Mouse (Mus musculus) hindbrain, embryonic 16.5 days (tissue): ENCODE measurements around the gene Knl1. TPM values are rescaled to one million over a fixed set of nuclear protein-coding genes. Genes with fewer than 3 reads are reported as not detected.

ENCODE experiments used
- ATAC-seq: fragments of 200-750 bp; cut with Nextera tagmentation; 2 replicates; pipeline ENCODE4 v1.8.0; 2017; ENCODE audit warnings: moderate TSS enrichment, moderate library complexity
- H3K27ac ChIP-seq: fragments of 300-500 bp; sonication (generic); 2 replicates; pipeline ENCODE4 v1.5.1; 2014; ENCODE audit warnings: low read depth, mild to moderate bottlenecking, control low read depth, low read length, moderate library complexity
- H3K27me3 ChIP-seq: fragments of 300-500 bp; sonication (generic); replicated peaks from 2 replicates; pipeline ENCODE4 v1.6.1; 2014; ENCODE audit warnings: low read length; ENCODE audit not compliant: control insufficient read depth, insufficient read depth
- H3K36me3 ChIP-seq: fragments of 300-500 bp; sonication (generic); 2 replicates; pipeline ENCODE4 v1.6.1; 2014; ENCODE audit warnings: mild to moderate bottlenecking, low read length, moderate library complexity, mixed read lengths; ENCODE audit not compliant: control insufficient read depth, insufficient read depth
- H3K4me1 ChIP-seq: fragments of 300-500 bp; sonication (generic); 2 replicates; pipeline ENCODE4 v1.6.1; 2014; ENCODE audit warnings: low read depth, low read length; ENCODE audit not compliant: control insufficient read depth, insufficient read depth
- H3K4me2 ChIP-seq: fragments of 300-500 bp; sonication (generic); 2 replicates; pipeline ENCODE4 v1.6.1; 2014; ENCODE audit warnings: mild to moderate bottlenecking, low read length, control low read depth, moderate library complexity
- H3K4me3 ChIP-seq: fragments of 300-500 bp; sonication (generic); 2 replicates; pipeline ENCODE4 v1.5.1; 2014; ENCODE audit warnings: mild to moderate bottlenecking, low read length, control low read depth, moderate library complexity
- H3K9ac ChIP-seq: fragments of 300-500 bp; sonication (generic); 2 replicates; pipeline ENCODE4 v1.6.1; 2014; ENCODE audit warnings: low read depth, mild to moderate bottlenecking, control low read depth, low read length, moderate library complexity
- H3K9me3 ChIP-seq: fragments of 300-500 bp; sonication (generic); 2 replicates; pipeline ENCODE4 v1.6.1; 2014; ENCODE audit warnings: mild to moderate bottlenecking, low read length, moderate library complexity; ENCODE audit not compliant: control insufficient read depth
- WGBS: fragments of 180-500 bp; shearing (Covaris S2); extraction: QIAGEN DNeasy Blood & Tissue Kit; methylation state at CpG from one replicate; pipeline ENCODE4 v1.1.7; 2014; 5-methylcytosine and 5-hydroxymethylcytosine counted together
- polyA plus RNA-seq: library from polyadenylated mRNA; unstranded; fragments of >200 nt; fragmentation: Nextera tagmentation; extraction: Ambion mirVana; gene quantifications from 2 replicates; pipeline ENCODE4 v1.2.1, GENCODE M21; 2015

Gene Knl1
- polyA plus RNA-seq, 1 experiment from 2014 or later = 9.7 TPM

DNA sequence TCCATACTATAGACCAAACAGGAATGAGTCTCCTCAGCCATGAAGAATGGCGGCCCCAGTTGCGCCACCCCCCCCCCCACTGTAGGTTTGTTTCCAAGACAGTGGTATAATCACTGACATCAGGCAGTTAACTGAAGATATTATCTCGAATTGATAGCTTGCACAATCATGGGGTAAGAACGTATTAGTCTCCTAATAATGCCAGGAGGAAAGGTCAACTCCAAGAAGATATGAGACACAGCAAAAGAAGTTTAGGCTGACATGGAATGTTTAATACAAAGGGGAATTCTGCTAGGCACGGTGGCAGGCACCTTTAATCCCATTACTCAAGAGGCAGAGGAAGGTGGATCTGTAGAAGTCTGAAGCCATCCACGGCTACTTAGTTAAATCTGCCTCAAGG is 99.5 kb downstream of the Knl1 start:
- Histone ChIP-seq H3K27ac (no peak overlapping the region), H3K4me1 (no peaks in the 10 kb centered on the region), H3K36me3 (peaks cover 49% of the 10 kb centered on the region), H3K9ac (no peak overlapping the region), H3K27me3 (no peaks in the 10 kb centered on the region), H3K4me2 (no peak overlapping the region), H3K4me3 (no peak overlapping the region), H3K9me3 (no peaks in the 10 kb centered on the region)
- WGBS = 93% methylated on average over 6 of the region's 6 CpGs
- ATAC-seq = no peak

DNA sequence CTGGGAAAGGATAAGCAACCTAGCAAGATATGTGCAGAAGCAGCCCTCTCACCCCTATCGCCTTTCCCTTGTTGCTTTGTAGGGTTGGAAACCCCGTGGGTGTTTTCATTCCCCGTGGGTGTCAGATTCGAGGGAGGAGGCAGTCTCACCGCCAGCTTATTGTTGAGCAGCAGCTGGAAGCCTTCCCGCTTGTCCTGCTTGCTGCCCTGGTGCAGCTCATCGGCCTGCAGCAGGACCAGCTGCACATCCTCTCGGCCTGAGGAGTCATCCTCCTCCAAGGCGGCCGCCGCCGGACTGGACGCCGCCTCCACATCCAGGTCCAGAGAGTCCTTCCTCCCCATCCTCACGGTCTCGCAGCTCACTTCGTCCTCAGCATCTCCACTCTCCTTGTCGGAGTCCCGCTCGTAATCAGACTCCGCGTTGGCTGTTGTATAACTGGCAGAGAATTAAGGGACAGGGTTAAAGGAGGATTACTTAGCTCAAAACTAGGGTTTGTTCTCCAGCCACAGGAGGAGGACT is 100.3 kb downstream of the Knl1 start:
- no peaks in the 10 kb centered on the region for H3K9me3 ChIP-seq
- H3K4me3 ChIP-seq = no peak overlapping the region
- WGBS = 84% methylated on average over 22 of the region's 22 CpGs
- H3K27me3 ChIP-seq = no peaks in the 10 kb centered on the region
- H3K4me2 ChIP-seq = no peak overlapping the region
- H3K9ac ChIP-seq = no peak overlapping the region
- H3K27ac ChIP-seq = no peak overlapping the region
- ATAC-seq = no peak
- no peaks in the 10 kb centered on the region for H3K4me1 ChIP-seq
- peaks cover 49% of the 10 kb centered on the region for H3K36me3 ChIP-seq

DNA sequence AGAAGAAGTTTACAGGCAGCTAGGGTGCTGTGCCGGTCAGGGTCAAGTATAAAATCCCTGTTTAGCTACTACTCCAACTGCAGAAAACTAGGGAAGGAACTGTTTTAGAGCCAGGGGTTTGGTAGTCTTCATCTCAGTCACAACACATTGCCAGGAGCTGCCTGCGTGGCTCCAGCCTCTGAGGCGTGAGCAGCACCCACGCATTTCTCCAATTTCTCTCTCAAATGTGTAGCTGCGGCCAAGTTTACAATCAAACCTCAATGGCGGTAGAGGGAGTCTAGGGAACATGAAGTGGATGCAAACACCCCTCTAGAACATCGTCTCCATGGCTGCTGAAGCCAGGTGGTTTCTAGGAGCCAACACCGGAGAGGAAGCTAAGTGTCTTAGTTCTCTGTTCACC is 100.9 kb downstream of the Knl1 start:
- Histone ChIP-seq H3K4me1 (no peaks in the 10 kb centered on the region), H3K9ac (no peak overlapping the region), H3K27me3 (no peaks in the 10 kb centered on the region), H3K4me2 (no peak overlapping the region), H3K9me3 (no peaks in the 10 kb centered on the region), H3K27ac (no peak overlapping the region), H3K36me3 (peaks cover 48% of the 10 kb centered on the region), H3K4me3 (no peak overlapping the region)
- WGBS = 92% methylated on average over 8 of the region's 8 CpGs
- no peak for ATAC-seq

DNA sequence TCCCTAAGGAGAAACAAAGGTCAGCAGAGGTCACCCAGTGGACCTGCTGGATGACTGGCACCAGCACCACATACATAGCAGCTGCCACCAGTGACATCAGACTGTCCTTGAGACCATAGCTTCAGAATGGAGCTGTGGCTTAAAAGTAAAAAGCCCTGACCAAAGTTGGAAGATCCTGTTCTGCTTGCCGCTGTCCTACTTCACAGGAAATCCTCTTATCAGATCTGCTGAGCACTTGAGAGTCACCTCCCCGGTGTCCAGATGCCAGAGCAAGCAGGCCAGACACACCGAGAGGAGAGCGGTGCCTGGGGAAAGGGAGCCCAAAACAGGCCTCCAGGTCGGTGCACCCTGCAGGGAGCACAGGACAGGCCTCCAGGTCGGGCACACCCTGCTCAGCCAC is 105.3 kb downstream of the Knl1 start:
- Histone ChIP-seq H3K4me3 (no peak overlapping the region), H3K36me3 (peaks cover 33% of the 10 kb centered on the region), H3K9ac (no peak overlapping the region), H3K4me1 (peaks cover 14% of the 10 kb centered on the region), H3K9me3 (no peaks in the 10 kb centered on the region), H3K27ac (no peak overlapping the region), H3K4me2 (no peak overlapping the region), H3K27me3 (no peaks in the 10 kb centered on the region)
- 95% methylated on average over 6 of the region's 6 CpGs for WGBS
- no peak for ATAC-seq

DNA sequence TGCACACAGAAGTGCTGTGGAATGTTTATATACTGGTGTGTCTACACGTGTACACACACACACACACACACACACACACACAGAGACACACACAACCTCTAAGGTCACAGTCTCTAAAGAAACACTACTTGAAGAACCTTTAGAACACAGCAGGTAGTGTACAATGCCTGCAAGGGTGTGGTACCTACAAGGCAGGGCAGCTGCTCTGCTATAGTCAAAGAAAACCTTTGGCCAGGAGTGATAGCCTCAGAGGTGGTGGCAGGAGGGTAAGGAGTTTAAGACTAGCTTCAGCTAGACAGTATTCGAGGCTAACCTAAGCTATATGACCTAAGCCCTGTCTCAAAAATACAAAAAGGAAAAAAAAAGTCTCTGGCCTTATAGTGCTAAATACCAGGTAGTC is 107.8 kb downstream of the Knl1 start:
- H3K27me3 ChIP-seq = no peaks in the 10 kb centered on the region
- no peak overlapping the region for H3K27ac ChIP-seq
- no peak overlapping the region for H3K4me2 ChIP-seq
- H3K36me3 ChIP-seq = peaks cover 25% of the 10 kb centered on the region
- no peak overlapping the region for H3K9ac ChIP-seq
- 86% methylated on average over 2 of the region's 2 CpGs for WGBS
- ATAC-seq = no peak
- H3K4me3 ChIP-seq = no peak overlapping the region
- H3K4me1 ChIP-seq = peaks cover 18% of the 10 kb centered on the region
- H3K9me3 ChIP-seq = no peaks in the 10 kb centered on the region

Other genes starting within 250 kb of the Knl1 start
- 22.0 and 22.5 TPM in 2 replicates for gene Knstrn, start 233.1 kb upstream of the Knl1 start, polyA plus RNA-seq
- 52.2 and 56.1 TPM in 2 replicates for gene Ivd, start 185.2 kb upstream of the Knl1 start, polyA plus RNA-seq
- gene Bahd1, start 146.7 kb upstream of the Knl1 start, polyA plus RNA-seq = 6.2 and 6.5 TPM in 2 replicates
- 5.3 and 7.3 TPM in 2 replicates for gene Chst14, start 120.6 kb upstream of the Knl1 start, polyA plus RNA-seq
- 41.7 and 44.1 TPM in 2 replicates for gene Ccdc32, start 17.7 kb upstream of the Knl1 start, polyA plus RNA-seq
- gene Rpusd2, start 12.3 kb upstream of the Knl1 start, polyA plus RNA-seq = 3.7 and 4.1 TPM in 2 replicates
- gene Rad51, start 65.7 kb downstream of the Knl1 start, polyA plus RNA-seq = 10.6 and 12.7 TPM in 2 replicates
- 49.3 and 50.1 TPM in 2 replicates for gene Rmdn3, start 109.9 kb downstream of the Knl1 start, polyA plus RNA-seq
- 10.9 and 16.2 TPM in 2 replicates for gene Gchfr, start 120.7 kb downstream of the Knl1 start, polyA plus RNA-seq
- 0.86 TPM in 2 replicates for gene Gm14137, start 127.4 kb downstream of the Knl1 start, polyA plus RNA-seq
- 70.4 and 75.7 TPM in 2 replicates for gene Zfyve19, start 161.5 kb downstream of the Knl1 start, polyA plus RNA-seq
- 23.3 and 23.6 TPM in 2 replicates for gene Dnajc17, start 161.7 kb downstream of the Knl1 start, polyA plus RNA-seq
- not detected in 2 replicates for gene Ppp1r14d, start 182.8 kb downstream of the Knl1 start, polyA plus RNA-seq
- 0.71 and 0.79 TPM in 2 replicates for gene Spint1, start 190.2 kb downstream of the Knl1 start, polyA plus RNA-seq
- 48.2 and 56.9 TPM in 2 replicates for gene Rhov, start 224.2 kb downstream of the Knl1 start, polyA plus RNA-seq
- gene Vps18, start 241.6 kb downstream of the Knl1 start, polyA plus RNA-seq = 28.2 and 30.4 TPM in 2 replicates